Mouse (Mus musculus): ENCODE measurements around the gene Dot1l. TPM values are rescaled to one million over a fixed set of nuclear protein-coding genes. Genes with fewer than 3 reads are reported as not detected.

Gene Dot1l
- polyA plus RNA-seq, 1 experiment = 18.7 TPM

DNA sequence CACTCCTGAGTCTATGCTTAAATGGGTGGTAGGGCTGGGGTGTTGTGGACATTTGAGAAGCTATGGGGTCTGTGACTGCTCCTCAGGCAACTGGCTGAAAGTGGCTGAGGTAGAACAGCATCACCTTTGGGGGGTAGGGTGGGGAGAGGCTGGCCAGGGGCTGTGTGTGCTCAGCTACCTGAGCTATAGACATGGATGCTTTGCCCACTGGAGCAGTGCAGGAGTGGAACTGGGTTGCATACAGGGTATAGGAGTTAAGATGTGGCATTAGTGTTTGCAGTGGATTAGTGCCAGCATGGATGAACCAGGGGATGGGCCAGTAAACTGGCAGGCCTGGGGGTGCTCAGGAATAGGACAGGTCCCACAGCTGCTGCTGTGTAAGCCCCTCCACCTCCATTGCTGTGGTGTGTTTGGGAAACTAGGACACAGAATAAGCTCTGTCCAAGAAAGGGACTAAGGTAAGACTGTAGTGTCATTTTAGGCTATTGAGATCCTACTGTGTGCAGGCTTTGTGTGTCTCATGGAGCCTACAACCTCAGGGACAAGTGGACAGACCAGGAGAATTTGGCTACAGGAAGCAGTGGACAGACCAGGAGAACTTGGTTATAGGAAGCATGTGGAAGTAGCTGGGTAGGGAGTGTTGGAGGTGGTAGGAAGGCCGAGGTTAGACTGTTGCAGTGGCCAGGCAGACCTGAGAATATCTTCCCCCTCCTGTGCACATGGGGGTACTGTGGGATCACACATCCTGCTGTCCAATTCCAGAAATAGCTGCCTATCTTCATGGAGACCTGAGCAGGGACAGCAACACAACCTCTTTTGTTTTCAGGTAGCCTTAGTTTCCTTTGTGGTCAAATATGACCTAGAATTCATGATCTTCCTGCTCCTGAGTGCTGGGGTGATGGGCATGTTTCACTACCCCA, 74.6 kb downstream of the Dot1l start:
- DNase-seq (ENCODE audit: low read depth) = no peak

DNA sequence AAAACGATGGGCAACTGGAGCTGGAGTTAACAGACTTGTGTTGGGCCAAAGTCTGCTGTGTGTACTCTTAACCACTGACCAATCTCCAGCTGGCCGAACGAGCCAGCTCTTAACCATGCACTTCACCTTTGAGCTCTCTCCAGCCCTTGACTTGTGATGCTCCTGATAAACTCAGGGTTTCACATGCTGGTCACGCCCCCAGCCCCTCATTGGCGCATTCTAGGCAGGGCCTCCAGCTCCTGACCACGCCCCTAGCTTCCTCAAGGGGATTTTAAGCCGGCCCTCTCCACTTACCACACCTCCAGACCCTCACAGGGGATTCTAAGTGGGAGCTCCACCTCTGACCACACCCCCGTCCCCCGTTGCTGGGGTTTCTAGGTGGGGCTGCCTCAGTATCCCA, 76.1 kb downstream of the Dot1l start:
- DNase-seq (ENCODE audit: low read depth) = no peak

- DNase-seq (ENCODE audit: low read depth) = no peak
Measured at GRCm38 (mm10) chr10:80832818-80833217, 77.8 kb downstream of the Dot1l start.

GRCm38 (mm10) chr10:80835617-80836016, 80.6 kb downstream of the Dot1l start:
- DNase-seq (ENCODE audit: low read depth) = no peak

DNA sequence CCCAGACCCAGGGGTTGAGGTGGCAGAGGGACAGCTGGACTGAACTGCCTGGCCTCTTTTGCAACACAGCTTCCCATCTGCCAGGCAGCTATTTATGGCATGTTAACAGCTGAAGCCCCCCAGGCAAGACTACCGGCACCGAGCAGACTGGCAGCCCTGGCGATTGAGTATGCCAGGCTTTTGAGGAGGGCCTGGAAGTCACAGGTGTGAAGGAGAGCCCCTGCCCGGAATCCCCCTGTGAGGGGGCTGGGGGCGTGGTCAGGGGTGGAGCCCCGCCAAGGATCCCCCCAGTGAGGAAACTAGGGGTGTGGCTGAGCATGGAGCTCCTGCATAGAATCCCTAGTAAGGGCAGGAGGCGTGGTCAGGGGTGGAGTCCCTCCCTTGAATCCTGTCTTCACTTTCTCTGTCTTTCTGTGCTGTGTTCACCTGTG, 82.0 kb downstream of the Dot1l start:
- DNase-seq (ENCODE audit: low read depth) = no peak

DNA sequence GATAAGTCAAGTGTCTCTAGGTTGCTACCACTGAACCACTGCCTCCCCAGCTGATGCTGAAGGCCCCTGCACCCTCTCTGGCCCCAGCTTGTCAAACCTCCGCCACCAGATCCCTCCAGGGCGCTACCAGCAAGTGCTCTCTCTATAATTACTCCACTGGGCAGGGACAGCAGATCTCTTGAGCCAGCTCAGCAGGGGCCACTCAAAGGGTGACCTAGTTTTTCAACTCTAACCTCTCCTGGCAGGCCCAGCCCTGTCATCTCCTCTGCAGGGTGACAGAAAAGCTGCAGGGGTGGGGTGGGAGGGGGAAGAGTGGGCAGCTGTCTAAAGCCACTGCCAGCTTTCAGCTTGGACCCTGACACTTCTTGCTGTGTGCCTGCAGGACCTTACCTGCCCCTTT, 82.8 kb downstream of the Dot1l start:
- no peak for DNase-seq (ENCODE audit: low read depth)

GRCm38 (mm10) chr10:80838346-80838912, 83.4 kb downstream of the Dot1l start:
- DNase-seq (ENCODE audit: low read depth) = no peak

- DNase-seq (ENCODE audit: low read depth) = no peak
Measured at GRCm38 (mm10) chr10:80839848-80840247, 84.8 kb downstream of the Dot1l start.

GRCm38 (mm10) chr10:80841685-80842084, 86.7 kb downstream of the Dot1l start:
- no peak for DNase-seq (ENCODE audit: low read depth)

DNA sequence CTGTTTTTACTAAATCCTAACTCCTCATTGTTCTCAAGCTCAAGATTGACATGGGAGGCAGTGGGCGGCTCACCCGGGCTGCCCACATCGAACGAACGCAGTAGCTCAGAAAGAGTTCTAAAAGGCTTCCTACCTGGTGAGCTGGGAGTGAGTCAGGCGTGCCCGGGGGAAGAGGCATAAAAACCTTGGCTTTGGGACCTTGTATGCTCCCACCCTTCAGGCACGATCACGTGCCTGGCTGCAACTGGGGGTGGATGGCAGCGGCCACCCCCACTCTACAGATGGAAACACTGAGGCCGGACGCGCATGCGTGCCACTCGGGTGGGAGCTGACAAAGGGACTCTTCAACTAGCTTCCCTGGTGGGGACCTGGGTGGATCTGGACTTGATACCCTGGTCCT, 87.3 kb downstream of the Dot1l start:
- no peak for DNase-seq (ENCODE audit: low read depth)

DNA sequence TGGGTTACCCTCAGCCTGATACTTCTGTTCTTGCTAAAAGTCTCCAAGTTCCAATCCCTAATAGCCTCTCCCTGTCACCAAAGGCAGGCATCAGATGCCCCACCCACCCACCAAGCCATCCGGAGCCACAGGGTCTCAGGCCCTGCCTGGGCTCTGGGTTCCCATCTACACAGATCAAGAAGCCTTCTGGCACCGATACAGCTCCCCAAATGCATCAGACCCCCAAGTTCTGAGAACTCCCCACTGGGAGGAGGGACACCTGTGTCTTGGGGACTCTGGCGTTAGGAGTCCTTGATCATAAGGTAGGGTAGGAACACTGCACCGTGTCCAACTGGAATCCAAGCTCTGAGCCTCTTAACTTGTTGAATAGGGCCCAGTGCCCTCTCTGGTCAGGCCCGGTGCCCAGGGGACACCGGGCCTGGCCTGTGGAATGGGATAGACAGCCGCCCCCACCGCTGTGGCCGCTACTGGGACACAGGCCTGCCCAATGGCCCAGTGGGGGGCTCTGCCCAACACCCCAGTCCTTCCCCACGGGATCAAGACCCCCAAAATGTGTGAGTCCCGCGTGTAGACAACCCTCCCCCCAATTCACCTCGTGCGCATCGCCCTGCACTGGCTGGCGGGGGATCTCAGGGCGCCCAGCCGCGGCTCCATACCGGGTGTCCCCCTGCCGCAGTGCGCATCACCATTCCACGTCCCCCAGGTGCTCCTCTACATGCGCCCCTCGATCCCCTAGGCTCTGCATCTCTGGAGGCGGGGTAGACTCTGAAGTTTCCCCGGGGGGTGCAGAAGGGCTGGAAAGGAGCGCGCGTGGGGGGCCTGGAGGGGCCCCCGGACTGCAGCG, 88.3 kb downstream of the Dot1l start:
- no peak for DNase-seq (ENCODE audit: low read depth)

- no peak for DNase-seq (ENCODE audit: low read depth)
Measured at GRCm38 (mm10) chr10:80843931-80844547, 89.0 kb downstream of the Dot1l start, which contains the start of gene Lingo3. Gene Lingo3 (minus strand): TSS chr10:80844039.

Other genes starting within 250 kb of the Dot1l start
- gene Atp8b3, start 216.1 kb upstream of the Dot1l start, polyA plus RNA-seq (2012; rRNA removed) = 9.0 and 9.6 TPM in 2 replicates
- 35.3 and 36.9 TPM in 2 replicates for gene Rexo1, start 193.6 kb upstream of the Dot1l start, polyA plus RNA-seq (2012; rRNA removed)
- 20.8 and 30.5 TPM in 2 replicates for gene Klf16, start 177.9 kb upstream of the Dot1l start, polyA plus RNA-seq (2012; rRNA removed)
- 192 and 205 TPM in 2 replicates for gene Abhd17a, start 164.9 kb upstream of the Dot1l start, polyA plus RNA-seq (2012; rRNA removed)
- gene Scamp4, start 152.3 kb upstream of the Dot1l start, polyA plus RNA-seq (2012; rRNA removed) = 82.6 and 91.5 TPM in 2 replicates
- 9.5 and 9.6 TPM in 2 replicates for gene Adat3, start 152.3 kb upstream of the Dot1l start, polyA plus RNA-seq (2012; rRNA removed)
- 1.5 and 2.1 TPM in 2 replicates for gene Gm49322, start 149.2 kb upstream of the Dot1l start, polyA plus RNA-seq (2012; rRNA removed)
- 228 and 235 TPM in 2 replicates for gene Csnk1g2, start 132.4 kb upstream of the Dot1l start, polyA plus RNA-seq (2012; rRNA removed)
- 74.5 and 89.2 TPM in 2 replicates for gene Btbd2, start 98.1 kb upstream of the Dot1l start, polyA plus RNA-seq (2012; rRNA removed)
- gene Mknk2, start 77.1 kb upstream of the Dot1l start, polyA plus RNA-seq (2012; rRNA removed) = 420 and 516 TPM in 2 replicates
- 34.8 and 45.6 TPM in 2 replicates for gene Mob3a, start 53.2 kb upstream of the Dot1l start, polyA plus RNA-seq (2012; rRNA removed)
- gene Izumo4, start 53.0 kb upstream of the Dot1l start, polyA plus RNA-seq (2012; rRNA removed) = 62.8 and 75.4 TPM in 2 replicates
- gene Ap3d1, start 12.9 kb upstream of the Dot1l start, polyA plus RNA-seq (2012; rRNA removed) = 149 and 151 TPM in 2 replicates
- 20.1 and 33.9 TPM in 2 replicates for gene Sf3a2, start 43.0 kb downstream of the Dot1l start, polyA plus RNA-seq (2012; rRNA removed)
- 44.2 and 56.6 TPM in 2 replicates for gene Plekhj1, start 43.4 kb downstream of the Dot1l start, polyA plus RNA-seq (2012; rRNA removed)
- gene Amh, start 50.0 kb downstream of the Dot1l start, polyA plus RNA-seq (2012; rRNA removed) = 0.38 and 0.39 TPM in 2 replicates
- gene Jsrp1, start 58.3 kb downstream of the Dot1l start, polyA plus RNA-seq (2012; rRNA removed) = 0.22 and 0.63 TPM in 2 replicates
- gene Oaz1, start 71.5 kb downstream of the Dot1l start, polyA plus RNA-seq (2012; rRNA removed) = 628 and 915 TPM in 2 replicates
- 0.04 TPM in 1 of 2 replicates, not detected in the other for gene Lingo3, start 88.8 kb downstream of the Dot1l start, polyA plus RNA-seq (2012; rRNA removed)
- 80.4 and 114 TPM in 2 replicates for gene Lsm7, start 100.0 kb downstream of the Dot1l start, polyA plus RNA-seq (2012; rRNA removed)
- 67.4 and 71.5 TPM in 2 replicates for gene Sppl2b, start 100.1 kb downstream of the Dot1l start, polyA plus RNA-seq (2012; rRNA removed)
- gene Tmprss9, start 116.6 kb downstream of the Dot1l start, polyA plus RNA-seq (2012; rRNA removed) = 0.12 and 0.13 TPM in 2 replicates
- gene Timm13, start 145.8 kb downstream of the Dot1l start, polyA plus RNA-seq (2012; rRNA removed) = 137 and 184 TPM in 2 replicates
- gene Lmnb2, start 163.0 kb downstream of the Dot1l start, polyA plus RNA-seq (2012; rRNA removed) = 12.9 and 14.1 TPM in 2 replicates
- gene Gadd45b, start 174.9 kb downstream of the Dot1l start, polyA plus RNA-seq (2012; rRNA removed) = 14.7 and 15.3 TPM in 2 replicates

All from gonadal fat pad, adult 2 months (tissue).